Mouse (Mus musculus) liver, adult 2 months (tissue): Measurements from ENCODE around the gene F7. TPM values are rescaled to one million over a fixed set of nuclear protein-coding genes. Genes with fewer than 3 reads are reported as not detected.
A peak's percentile ranks its signal among the peaks of the same experiment; 100 is the strongest.

Experiments used
- DNase-seq: peaks from one replicate; pipeline ENCODE4 v3.0.0-alpha.2; 2011; ENCODE audit warnings: low read depth, low spot score; ENCODE audit errors: extremely low read depth
- H3K27ac ChIP-seq: fragments of 200-500 bp; replicated peaks from 2 replicates; pipeline ENCODE4 v1.5.1; 2012; ENCODE audit warnings: low read depth, mild to moderate bottlenecking, control low read depth, inconsistent platforms, low read length; ENCODE audit not compliant: insufficient read depth
- H3K27me3 ChIP-seq: fragments of 200-500 bp; 2 replicates; pipeline ENCODE4 v1.6.1; 2012; ENCODE audit warnings: mild to moderate bottlenecking, moderate library complexity, low read length, inconsistent platforms; ENCODE audit not compliant: control insufficient read depth, insufficient read depth
- H3K36me3 ChIP-seq: fragments of 200-500 bp; 2 replicates; pipeline ENCODE4 v1.6.1; 2012; ENCODE audit warnings: low read length, inconsistent platforms; ENCODE audit not compliant: control insufficient read depth, insufficient read depth
- H3K4me1 ChIP-seq: fragments of 200-500 bp; 2 replicates; pipeline ENCODE4 v1.6.1; 2011; ENCODE audit warnings: low read length; ENCODE audit not compliant: control insufficient read depth, insufficient read depth
- H3K4me3 ChIP-seq: fragments of 200-500 bp; 2 replicates; pipeline ENCODE4 v1.5.1; 2011; ENCODE audit warnings: low read depth, mild to moderate bottlenecking, control low read depth, low read length, moderate library complexity; ENCODE audit not compliant: insufficient read depth
- H3K79me2 ChIP-seq: fragments of 200-500 bp; 2 replicates; pipeline ENCODE4 v1.6.1; 2012; ENCODE audit warnings: inconsistent platforms, mild to moderate bottlenecking, low read length, moderate library complexity; ENCODE audit not compliant: control insufficient read depth, insufficient read depth
- H3K9ac ChIP-seq: fragments of 200-500 bp; 2 replicates; pipeline ENCODE4 v1.6.1; 2012; ENCODE audit warnings: low read depth, mild to moderate bottlenecking, control low read depth, inconsistent platforms, low read length
- CTCF ChIP-seq: fragments of 200-500 bp; IDR thresholded peaks from 2 replicates; pipeline ENCODE4 v1.5.1; 2011; ENCODE audit warnings: low read depth, low read length, control low read depth
- POLR2A ChIP-seq: fragments of 200-500 bp; IDR thresholded peaks from 2 replicates; pipeline ENCODE4 v1.6.1; 2011; ENCODE audit warnings: low read length, control low read depth; ENCODE audit not compliant: insufficient read depth; ENCODE audit errors: extremely low read depth
- WGBS: fragments of 180-500 bp; shearing (Covaris S2); methylation state at CpG from one replicate; pipeline ENCODE4 v1.1.7; 2018; 5-methylcytosine and 5-hydroxymethylcytosine counted together
- polyA plus RNA-seq: library from polyadenylated mRNA; depleted of rRNA; stranded (reverse); fragments of >200 nt; gene quantifications from 2 replicates; pipeline ENCODE4 v1.2.3, GENCODE M21; 2012
- total RNA-seq: library from RNA; depleted of rRNA; stranded (reverse); fragments of >200 nt; gene quantifications from 2 replicates; pipeline ENCODE4 v1.2.3, GENCODE M21; 2014

The F7 gene
- total and polyA plus RNA-seq, 2 experiments, result 117 to 185 TPM

- no peak overlapping the region for H3K9ac ChIP-seq
- H3K4me1 ChIP-seq, result no peaks in the 10 kb centered on the region
- no peak overlapping the region for H3K27ac ChIP-seq
- TF ChIP-seq CTCF (no peak), POLR2A (no peak)
- no peak overlapping the region for H3K4me3 ChIP-seq
- no peaks in the 10 kb centered on the region for H3K27me3 ChIP-seq
- no peak for DNase-seq
- WGBS, result 84% methylated on average over 10 of the region's 10 CpGs
- H3K79me2 ChIP-seq, result no peaks in the 10 kb centered on the region
- no peaks in the 10 kb centered on the region for H3K36me3 ChIP-seq
Measured at GRCm38 (mm10) chr8:12991411-12991810, 34.4 kb upstream of the F7 start.

GRCm38 (mm10) chr8:12994468-12994867 lies 31.4 kb upstream of the F7 start:
- H3K4me1 ChIP-seq, result peaks cover 4% of the 10 kb centered on the region; the same call in 1 of the 2 replicates
- no peak overlapping the region for H3K27ac ChIP-seq
- no peaks in the 10 kb centered on the region for H3K79me2 ChIP-seq
- no peaks in the 10 kb centered on the region for H3K36me3 ChIP-seq
- no peaks in the 10 kb centered on the region for H3K27me3 ChIP-seq
- 88% methylated on average over 5 of the region's 5 CpGs for WGBS
- no peak overlapping the region for H3K9ac ChIP-seq
- H3K4me3 ChIP-seq, result no peak overlapping the region
- TF ChIP-seq POLR2A (no peak), CTCF (no peak)
- DNase-seq, result no peak

GRCm38 (mm10) chr8:12995481-12995880 lies 30.4 kb upstream of the F7 start:
- H3K4me3 ChIP-seq, result no peak overlapping the region
- no peak overlapping the region for H3K9ac ChIP-seq
- no peaks in the 10 kb centered on the region for H3K36me3 ChIP-seq
- TF ChIP-seq CTCF (no peak), POLR2A (no peak)
- no peak for DNase-seq
- no peaks in the 10 kb centered on the region for H3K27me3 ChIP-seq
- no peaks in the 10 kb centered on the region for H3K79me2 ChIP-seq
- H3K4me1 ChIP-seq, result peaks cover 4% of the 10 kb centered on the region; the same call in 1 of the 2 replicates
- no peak overlapping the region for H3K27ac ChIP-seq
- WGBS, result 60% methylated on average over 5 of the region's 5 CpGs

GRCm38 (mm10) chr8:12996831-12997275 lies 29.0 kb upstream of the F7 start:
- Histone ChIP-seq H3K9ac (no peak overlapping the region), H3K4me3 (no peak overlapping the region), H3K79me2 (no peaks in the 10 kb centered on the region), H3K4me1 (peaks cover 4% of the 10 kb centered on the region; the same call in 1 of the 2 replicates), H3K27ac (no peak overlapping the region), H3K27me3 (no peaks in the 10 kb centered on the region), H3K36me3 (no peaks in the 10 kb centered on the region)
- WGBS, result 84% methylated on average over 8 of the region's 8 CpGs
- no peak for DNase-seq
- TF ChIP-seq POLR2A (no peak), CTCF (no peak)

GRCm38 (mm10) chr8:12998331-12998730 lies 27.5 kb upstream of the F7 start:
- H3K4me3 ChIP-seq, result no peak overlapping the region
- H3K27ac ChIP-seq, result no peak overlapping the region
- WGBS, result 33% methylated on average over 8 of the region's 8 CpGs
- TF ChIP-seq POLR2A (no peak), CTCF (no peak)
- H3K4me1 ChIP-seq, result peaks cover 4% of the 10 kb centered on the region; the same call in 1 of the 2 replicates
- H3K36me3 ChIP-seq, result no peaks in the 10 kb centered on the region
- no peaks in the 10 kb centered on the region for H3K27me3 ChIP-seq
- no peaks in the 10 kb centered on the region for H3K79me2 ChIP-seq
- peak; percentile 74 for DNase-seq
- no peak overlapping the region for H3K9ac ChIP-seq

GRCm38 (mm10) chr8:12999793-13000192 lies 26.0 kb upstream of the F7 start:
- Histone ChIP-seq H3K4me1 (peaks cover 4% of the 10 kb centered on the region; the same call in 1 of the 2 replicates), H3K4me3 (no peak overlapping the region), H3K27ac (no peak overlapping the region), H3K27me3 (no peaks in the 10 kb centered on the region), H3K79me2 (no peaks in the 10 kb centered on the region), H3K36me3 (no peaks in the 10 kb centered on the region), H3K9ac (no peak overlapping the region)
- DNase-seq, result peak; percentile 19
- 40% methylated on average over 9 of the region's 9 CpGs for WGBS
- TF ChIP-seq POLR2A (no peak), CTCF (no peak)
